27 mouse cellular contexts compared by ENCODE assay signal in the genomic region with DNA sequence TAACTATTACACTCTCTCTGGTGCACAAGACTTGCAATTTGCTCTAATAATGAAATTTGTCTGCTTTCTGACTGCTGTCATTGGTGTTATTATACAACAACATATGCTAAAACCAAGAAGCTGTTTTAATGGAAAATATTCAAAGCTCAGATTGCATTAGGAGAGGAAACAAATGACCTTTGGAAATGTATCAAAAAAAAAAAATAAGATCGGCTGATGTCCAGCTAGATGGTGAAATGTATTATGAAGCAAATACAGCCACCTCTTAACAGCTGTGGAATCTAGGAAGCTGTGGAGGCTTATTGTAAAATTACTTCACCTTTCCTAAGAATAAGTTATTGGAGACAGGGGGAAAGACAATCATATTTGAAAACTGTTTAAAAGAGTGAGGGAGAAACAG.
"Had no signal": no experiment of that assay in that cellular context is flagged by ENCODE, and none has a peak within 500 bp of the region (broad histone marks: within the 10 kb centered on the region; RNA-seq: fewer than 3 reads in every experiment).

No protein-coding gene starts in this region.

- H3K4me1 ChIP-seq: intestine, embryonic 15.5 days had no signal

- H3K36me3 ChIP-seq: heart, embryonic 15.5 days; hindbrain, embryonic 10.5 days; hindbrain, embryonic 12.5 days; intestine, embryonic 15.5 days; limb, embryonic 10.5 days; limb, embryonic 12.5 days; liver, embryonic 12.5 days had no signal

- H3K27me3 ChIP-seq: heart, embryonic 13.5 days; heart, embryonic 15.5 days; hindbrain, embryonic 12.5 days; intestine, embryonic 15.5 days; limb, embryonic 12.5 days; liver, embryonic 12.5 days had no signal

- H3K4me2 ChIP-seq: heart, embryonic 11.5 days; heart, embryonic 13.5 days; heart, embryonic 15.5 days; hindbrain, embryonic 12.5 days; hindbrain, embryonic 14.5 days; intestine, embryonic 15.5 days; limb, embryonic 12.5 days; liver, embryonic 12.5 days had no signal

- H3K9me3 ChIP-seq: heart, embryonic 13.5 days; heart, embryonic 15.5 days; hindbrain, embryonic 10.5 days; hindbrain, embryonic 12.5 days; intestine, embryonic 15.5 days; limb, embryonic 10.5 days; limb, embryonic 12.5 days; liver, embryonic 12.5 days had no signal

- H3K4me3 ChIP-seq: heart, adult 2 months; heart, embryonic 13.5 days; heart, embryonic 15.5 days; hindbrain, embryonic 10.5 days; hindbrain, embryonic 12.5 days; intestine, embryonic 15.5 days; layer of hippocampus, adult 2 months; left cerebral cortex, adult 2 months; limb, embryonic 10.5 days; limb, embryonic 12.5 days; liver, embryonic 12.5 days had no signal

- H3K27ac ChIP-seq: heart, adult 2 months; heart, embryonic 13.5 days; heart, embryonic 15.5 days; hindbrain, embryonic 10.5 days; hindbrain, embryonic 12.5 days; hindbrain, embryonic 14.5 days; intestine, embryonic 15.5 days; layer of hippocampus, adult 2 months; left cerebral cortex, adult 2 months; limb, embryonic 10.5 days; limb, embryonic 12.5 days; liver, embryonic 12.5 days had no signal

- H3K9ac ChIP-seq: heart, embryonic 13.5 days; heart, embryonic 15.5 days; hindbrain, embryonic 12.5 days; hindbrain, embryonic 14.5 days; intestine, embryonic 15.5 days; limb, embryonic 12.5 days; liver, embryonic 12.5 days had no signal

- ATAC-seq: hindbrain, embryonic 16.5 days; inflammation-experienced regulatory T-cells, adult 6 months; intestine, embryonic 15.5 days; intestine, postnatal 0 days; liver, embryonic 12.5 days had no signal

- DNase-seq: gastrocnemius, postnatal 14 days; gastrocnemius, postnatal 36 days; heart, adult 11 months; heart, adult 2 months; heart, postnatal 14 days; heart, postnatal 36 days; kidney, adult 18-20 months; kidney, adult 8-10 months; kidney, postnatal 10 days; kidney, postnatal 25 days; kidney, postnatal 4 days; liver had no signal
